Mouse (Mus musculus): ENCODE results near the gene Rhou. TPM values are rescaled to one million over a fixed set of nuclear protein-coding genes. Genes with fewer than 3 reads are reported as not detected.

Rhou gene
- total RNA-seq, 1 experiment from 2014 or later = 40.8 TPM

DNA sequence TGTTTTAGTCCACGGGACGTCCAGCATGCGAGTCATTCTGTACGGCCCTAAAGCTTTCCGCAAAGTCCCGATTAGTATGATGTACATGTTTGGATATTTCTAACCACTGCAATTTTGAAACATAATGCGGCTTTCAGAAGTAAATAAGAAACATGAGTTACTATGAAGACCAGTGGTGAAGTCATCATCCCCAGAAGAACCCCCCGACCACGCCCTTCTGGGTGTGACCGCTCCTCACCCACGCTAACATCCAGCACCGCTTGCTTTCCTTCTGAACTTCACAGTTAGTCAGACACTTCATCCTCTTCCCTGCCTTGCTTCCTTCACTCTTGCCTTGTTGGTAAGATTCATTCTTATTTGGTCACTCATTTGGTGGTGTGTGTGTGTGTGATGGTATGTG lies 4.2 kb upstream of the Rhou start:
- no peak for DNase-seq

DNA sequence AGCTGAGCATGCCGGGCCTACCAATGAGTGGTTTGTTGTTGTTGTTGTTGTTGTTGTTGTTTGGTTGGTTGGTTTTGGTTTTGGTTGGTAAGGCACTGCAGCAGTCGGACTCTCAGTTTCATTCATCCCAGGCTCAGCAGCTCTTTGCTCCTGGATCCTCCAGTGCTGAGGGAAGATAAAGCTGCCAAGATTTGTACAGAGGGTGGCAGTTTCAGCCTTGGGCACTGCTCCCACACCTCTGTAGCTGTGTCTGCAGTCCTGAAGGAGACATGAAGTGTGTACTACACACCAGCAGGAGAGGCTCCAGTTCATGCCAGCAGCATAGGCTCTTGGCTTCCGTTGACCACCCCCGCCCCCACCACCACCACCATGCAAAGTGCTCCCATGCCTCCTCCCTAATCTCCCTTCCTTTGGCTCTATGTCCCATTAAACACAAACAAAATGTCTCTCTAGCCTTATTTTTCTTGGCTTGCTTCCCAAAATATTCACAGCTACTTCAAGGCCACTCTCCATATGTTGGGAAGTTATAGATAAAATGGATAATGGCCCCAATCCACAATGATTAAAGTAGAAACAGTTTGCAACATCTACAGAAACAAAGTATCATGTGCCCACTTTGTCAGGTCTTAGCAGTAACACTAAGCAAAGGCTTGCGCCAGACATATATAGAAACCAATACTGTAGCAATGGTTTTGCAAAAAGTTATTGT lies 2.2 kb upstream of the Rhou start:
- DNase-seq = peak; percentile 53

DNA sequence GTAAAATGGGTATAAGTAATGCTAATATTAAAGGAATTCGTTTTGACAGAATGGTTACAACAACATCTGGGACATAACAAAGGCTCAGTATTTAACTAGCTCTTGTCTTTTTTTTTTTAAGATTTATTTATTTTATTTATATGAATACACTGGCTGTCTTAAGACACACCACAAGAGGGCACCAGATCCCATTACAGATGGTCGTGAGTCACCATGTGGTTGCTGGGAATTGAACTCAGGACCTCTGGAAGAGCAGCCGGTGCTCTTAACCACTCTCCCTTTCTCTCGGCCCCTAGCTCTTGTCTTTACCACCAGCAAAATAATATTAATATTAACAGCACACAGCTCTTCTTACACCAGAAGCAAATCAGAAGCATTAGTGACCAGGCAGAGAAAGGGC lies 1.1 kb upstream of the Rhou start:
- DNase-seq = no peak

DNA sequence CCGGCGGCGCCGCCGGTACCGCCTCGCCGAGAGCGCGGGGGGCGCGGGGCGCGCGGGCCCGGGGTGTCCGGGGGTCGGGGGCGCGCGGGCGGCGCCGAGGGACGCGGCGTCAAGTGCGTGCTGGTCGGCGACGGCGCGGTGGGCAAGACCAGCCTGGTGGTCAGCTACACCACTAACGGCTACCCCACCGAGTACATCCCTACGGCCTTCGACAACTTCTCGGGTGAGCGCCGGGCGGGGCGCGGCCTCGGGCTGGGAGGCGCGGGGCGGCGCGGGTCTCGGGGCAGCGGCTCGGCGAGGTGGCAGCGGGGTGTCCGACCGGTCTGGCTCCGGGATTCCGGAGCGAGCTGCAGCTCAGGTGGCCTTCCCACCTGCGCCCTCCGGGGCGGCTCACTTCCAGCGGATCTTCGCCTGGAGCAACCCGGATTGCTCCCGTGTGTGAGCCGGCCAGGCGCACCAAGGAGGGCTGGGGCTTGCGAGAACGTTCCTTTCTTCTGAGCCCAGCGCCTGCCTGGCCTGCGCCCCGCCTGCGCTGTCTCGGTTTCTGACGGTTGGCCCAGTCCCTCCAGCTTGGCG lies 353 bp downstream of the Rhou start:
- peak; percentile 73 for DNase-seq

DNA sequence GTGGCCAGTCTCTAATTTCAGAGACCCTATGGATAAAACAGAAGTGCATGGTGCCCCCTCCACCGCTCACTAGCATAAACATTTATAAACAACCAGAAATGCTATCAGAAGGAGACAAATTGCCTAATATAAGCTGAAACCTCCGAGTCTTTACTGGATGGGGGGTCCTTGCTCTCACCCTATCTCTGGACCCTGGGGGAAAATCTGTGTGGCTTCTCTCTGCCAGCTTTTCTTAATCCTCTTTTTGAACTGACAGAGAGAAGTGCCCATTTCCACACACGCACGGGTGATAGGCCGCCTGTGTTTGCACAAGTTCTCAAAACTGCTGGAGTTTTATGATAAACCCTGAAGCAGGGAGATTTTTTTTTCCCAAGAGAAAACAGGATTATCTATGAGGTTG lies 1.0 kb downstream of the Rhou start:
- peak; percentile 35 for DNase-seq

DNA sequence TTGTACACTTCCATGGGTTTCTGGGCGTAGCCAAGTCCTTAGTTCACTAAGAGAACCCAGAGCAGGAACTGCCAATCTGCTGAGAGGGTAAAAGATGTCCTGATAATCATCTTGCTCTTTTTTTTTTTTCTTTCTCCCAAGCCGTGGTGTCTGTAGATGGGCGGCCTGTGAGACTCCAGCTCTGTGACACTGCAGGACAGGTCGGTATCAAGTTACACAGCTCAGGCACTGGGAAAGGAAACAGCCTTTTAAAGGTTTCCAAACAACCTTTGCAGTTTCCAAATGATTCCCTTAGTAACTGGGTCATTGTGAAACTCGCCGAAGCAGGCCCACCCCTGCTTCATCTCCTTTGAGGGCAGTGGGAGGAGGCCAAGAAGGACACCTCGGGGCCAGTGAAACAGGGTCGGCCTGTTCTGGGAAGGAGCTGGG lies 1.6 kb downstream of the Rhou start:
- DNase-seq = peak; percentile 60

DNA sequence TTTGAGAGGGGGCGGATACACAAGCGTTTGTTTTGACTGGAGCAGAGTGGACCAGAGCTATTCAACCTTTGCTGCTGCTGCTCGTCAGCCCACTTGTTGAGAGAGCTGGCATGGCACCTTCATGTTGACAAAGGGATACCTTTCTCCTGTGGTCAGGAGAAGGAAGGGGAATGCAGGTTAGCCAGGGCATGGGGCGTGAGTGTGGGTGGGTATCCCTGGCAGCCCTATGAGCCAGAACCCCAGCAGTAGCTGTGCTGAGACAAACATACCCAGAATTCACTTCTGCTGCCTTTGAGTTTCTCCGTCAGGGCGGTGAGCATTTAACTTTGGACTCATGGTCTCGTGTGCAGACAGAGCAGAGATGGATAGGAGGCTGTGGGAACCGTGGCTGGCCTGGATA lies 4.1 kb downstream of the Rhou start:
- DNase-seq = no peak

DNA sequence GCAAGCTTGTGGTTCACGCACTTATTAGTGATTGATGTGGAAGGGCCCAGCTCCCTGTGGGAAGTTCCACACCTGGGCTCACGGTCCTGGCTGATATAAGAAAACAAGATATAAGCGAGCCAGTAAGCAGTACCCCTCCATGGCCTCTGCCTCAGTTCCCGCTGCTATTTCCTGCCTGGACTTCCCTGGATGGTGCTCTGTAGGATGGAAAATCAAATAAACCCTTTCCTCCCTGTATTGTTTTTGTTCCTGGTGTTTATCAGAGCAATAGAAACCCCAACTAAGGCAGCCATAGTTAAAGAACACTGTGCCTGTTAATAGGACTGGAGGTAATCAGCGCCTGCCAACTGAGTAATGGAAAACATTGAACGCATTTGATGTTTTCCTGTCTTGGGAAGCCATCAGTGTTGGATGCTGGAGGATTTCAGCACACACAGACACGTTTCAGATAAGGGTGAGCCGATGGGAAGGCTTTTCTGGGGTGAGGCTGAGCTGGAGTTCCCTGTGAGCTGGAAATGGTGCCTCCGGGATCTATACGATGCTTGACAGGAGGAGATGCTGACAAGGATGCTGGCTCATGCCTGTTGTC lies 5.8 kb downstream of the Rhou start:
- no peak for DNase-seq

DNA sequence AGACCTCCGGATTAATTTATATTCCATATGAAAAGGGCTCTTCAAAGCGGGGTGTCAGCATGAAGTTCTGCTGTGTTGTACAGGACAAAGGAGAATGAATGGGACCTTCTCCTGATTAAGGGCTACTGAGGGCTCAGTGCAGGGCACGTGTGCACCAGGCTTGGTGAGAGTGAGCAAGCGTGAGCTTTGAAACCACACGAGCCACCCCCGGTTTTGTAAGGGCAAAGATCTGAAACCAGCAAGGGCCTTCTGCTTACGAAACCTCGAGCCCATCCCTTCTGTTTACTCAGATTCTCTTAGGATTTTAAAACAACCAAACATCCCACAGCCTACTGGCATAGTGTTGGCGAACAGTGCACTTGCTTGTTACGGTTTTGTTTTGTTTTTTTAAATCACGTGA lies 7.8 kb downstream of the Rhou start:
- no peak for DNase-seq

DNA sequence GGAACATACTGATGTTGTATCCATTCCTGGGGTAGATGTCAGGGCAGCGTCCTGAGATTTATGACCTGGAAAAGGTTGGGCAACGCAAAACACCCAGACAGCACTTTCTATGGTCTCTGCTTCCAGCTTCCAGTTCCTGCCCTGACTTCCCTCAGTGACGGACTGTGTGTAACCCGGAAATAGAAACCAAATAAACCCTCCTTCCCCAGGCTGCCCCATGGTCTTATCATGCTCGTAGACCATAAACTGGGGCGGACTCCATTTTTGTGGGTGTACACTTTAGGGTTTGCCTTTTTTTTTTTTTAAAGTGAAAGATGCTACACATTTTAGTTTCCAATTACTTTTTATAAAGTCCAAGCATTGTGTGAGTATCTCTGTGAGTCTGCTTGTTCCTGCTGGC lies 11.9 kb downstream of the Rhou start:
- no peak for DNase-seq

DNA sequence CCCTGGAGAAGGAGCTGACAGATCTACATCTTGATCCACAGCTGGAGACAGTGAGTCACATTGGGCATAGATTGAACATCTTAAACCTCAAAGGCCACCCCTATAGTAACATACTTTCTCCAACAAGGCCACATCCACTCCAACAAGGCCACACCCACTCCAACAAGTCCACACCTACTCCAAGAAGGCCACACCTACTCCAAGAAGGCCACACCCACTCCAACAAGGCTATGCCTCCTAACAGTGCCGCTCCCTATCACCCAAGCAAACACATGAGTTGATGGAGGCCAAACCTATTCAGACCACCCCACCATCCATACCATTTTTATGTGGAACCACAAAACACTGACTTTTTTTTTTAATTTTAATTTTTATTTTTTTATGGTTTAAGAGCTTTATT lies 13.1 kb downstream of the Rhou start:
- no peak for DNase-seq

DNA sequence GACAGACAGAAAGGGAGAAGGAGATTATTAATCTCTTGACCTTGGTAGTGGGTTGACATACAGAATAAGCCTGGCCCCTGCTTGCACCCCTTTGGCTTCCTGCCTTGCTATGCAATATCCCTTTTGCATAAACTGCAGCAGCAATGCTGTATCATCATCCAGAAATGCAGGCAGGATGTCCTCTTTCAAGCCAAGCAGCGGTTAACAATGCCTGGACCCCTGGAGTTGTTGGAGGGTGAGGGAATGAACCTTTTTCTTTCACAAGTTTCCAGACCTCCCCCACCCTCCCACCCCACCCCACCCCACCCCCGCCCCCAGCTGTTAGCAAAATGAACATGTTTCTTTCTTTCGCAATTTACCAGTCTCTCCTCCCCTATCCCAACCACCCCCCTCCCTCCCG lies 15.0 kb downstream of the Rhou start:
- no peak for DNase-seq

DNA sequence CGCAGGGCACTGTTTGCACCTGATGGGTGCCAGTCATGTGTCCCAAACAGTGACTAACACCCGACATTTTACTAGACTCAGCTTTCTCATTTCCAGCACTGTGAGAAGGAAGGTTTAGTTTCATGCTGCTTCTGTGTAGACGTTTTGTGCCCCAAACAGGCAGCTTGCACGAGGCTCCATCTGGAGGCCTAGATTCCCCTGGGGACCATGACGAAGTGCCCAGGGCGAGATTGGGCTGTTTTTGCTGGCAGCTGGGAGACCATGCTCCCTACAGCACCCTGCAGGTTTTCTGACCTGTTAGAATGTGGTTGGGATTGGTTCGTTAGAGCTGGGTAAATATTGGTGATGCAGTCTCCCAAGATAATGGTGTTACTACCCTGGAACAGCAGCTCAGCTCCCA lies 17.0 kb downstream of the Rhou start:
- DNase-seq = no peak

DNA sequence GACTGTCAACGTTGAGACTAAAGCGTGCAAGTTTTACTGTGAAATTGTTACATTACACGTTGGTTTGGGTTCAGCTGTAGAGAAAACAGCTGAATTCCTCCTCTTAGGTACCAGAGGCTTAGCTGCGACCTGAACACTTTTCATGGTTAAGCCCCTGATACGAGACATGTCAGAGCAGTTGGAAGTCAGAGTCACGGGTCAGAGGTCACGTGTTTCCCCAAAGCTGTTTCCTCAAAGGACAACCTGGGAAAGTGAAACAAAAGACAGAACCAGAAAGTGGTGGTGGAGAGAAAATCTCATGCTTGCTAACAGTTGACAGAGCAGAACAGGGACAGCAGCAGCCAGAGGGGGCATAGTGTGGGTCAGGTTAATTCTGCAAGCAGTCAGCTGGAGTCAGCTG lies 17.7 kb downstream of the Rhou start:
- DNase-seq = no peak

DNA sequence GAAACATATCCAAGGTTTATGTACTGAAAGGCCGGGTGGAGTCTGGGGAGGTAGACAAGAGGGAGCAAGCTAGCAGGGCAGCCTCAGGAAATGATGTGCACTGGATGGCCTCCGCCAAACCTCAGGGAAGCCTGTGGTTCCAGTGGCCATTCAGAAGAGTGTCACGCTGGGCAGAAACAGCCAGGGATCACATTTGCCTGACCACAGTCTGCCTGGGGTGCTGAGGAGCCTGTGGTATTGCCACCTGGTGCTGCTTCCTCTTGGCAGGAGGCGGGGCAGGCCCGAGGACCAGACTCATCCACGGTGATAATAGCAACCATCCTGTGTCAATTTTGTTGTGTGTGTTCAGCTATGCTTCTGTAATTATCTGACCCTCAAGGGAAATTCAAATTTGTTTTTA lies 18.9 kb downstream of the Rhou start:
- DNase-seq = no peak

DNA sequence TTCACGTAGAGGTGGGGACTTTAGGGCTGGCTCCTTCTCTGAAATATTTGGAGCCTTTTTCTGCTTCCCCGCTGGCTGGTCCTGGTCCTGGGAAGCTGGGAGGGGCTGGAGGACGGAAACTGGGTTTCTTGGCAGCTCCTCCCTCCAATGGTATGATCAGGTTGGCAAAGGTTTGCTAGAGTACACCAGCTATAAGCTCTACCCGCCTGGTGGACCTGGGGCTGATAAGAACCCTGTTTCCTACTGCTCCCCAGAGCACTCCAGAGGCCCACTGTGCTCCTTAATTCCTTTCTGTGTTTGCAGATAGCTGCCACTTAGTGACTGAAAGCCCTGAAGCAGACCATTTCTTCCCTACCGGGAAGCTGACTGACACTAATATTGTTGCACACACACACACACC lies 21.9 kb downstream of the Rhou start:
- no peak for DNase-seq

DNA sequence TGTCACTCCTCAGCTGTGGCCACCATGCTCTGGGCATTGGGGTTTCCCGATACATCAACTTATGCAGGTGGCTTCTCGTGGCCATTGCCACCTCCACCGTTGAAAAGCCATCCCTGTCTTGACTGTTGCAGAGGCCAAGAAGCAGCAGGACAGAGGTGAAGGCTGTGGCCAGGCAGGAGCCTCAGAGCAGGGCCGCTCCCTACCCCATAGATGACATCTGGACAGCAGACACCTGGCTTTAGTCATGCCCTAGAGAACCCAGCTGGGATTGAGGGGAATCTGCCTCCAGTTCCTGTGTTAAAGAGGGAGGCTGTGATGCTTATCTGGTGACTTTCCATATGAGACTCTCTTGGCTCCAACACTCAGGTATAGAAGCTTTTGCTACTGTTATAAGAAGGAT lies 24.7 kb downstream of the Rhou start:
- DNase-seq = no peak

DNA sequence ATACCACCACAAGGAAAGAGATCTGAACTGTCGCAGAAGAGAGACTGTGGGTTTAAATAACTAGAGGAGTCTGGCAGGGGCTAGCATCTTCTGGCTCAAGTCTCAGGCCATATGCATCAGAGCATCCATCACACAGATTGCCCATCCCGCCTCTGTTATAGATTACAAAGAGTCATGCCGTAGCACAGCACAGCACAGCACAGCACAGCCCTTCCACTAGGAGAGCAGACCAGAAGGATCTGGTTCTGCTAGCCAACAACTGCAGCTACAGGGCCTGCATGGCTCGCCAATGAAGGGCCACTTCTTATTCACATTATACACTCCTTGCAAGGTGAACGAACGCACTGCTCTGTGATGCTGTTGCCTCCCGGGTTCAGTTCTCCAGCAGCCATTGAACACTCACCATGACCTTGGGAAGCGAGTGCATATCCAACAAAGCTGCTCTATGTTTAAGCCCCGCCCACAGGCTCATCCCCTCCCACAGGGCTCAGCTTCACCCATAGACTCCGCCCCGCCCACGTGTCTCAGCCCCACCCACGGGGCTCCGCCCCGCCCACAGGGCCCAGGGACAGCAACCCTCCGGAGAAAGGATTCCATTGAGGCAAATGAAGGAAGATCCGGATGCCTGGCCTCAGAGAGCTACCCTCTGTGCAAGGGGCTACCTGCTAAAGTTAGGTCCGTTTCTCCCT lies 28.5 kb downstream of the Rhou start:
- DNase-seq = peak; percentile 81

DNA sequence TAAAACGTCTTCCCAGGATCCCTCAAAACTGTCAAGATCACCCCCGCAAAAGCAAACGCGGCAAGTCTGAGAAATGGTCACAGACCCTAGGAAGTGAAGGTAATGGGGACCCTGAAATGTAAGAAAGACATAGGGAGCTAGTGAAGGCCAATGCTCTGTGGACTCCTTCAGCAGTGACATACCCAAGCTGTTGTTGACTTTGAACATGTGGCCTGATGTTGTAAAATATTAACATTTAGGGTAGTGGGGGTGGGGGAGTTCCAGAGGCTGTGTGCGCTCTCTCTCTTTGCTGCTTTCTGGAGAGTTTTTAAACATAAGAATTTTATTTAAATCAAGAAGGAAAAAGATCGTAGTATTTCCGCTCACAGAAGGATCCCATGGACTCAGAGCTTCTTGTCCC lies 29.6 kb downstream of the Rhou start:
- no peak for DNase-seq

DNA sequence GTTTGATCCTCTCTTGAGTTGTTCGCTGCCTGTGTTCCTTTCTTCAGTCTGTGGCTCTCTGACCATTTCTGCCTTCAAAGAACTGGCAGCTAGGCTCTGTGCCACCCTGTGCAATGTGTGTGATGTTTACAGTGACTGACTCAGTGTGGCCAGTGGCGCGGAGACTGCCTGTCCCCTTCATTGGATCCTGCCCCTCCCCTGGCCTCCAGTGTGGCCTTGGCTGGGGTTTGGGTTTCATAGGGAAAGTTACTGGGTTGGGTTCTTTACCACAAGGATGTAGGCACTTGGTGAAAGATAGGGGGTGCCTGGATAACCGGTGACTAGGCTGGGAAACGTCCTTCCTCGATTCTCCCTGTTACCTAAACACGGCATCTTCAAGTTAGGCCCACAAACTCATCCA lies 31.1 kb downstream of the Rhou start:
- DNase-seq = peak; percentile 73

DNA sequence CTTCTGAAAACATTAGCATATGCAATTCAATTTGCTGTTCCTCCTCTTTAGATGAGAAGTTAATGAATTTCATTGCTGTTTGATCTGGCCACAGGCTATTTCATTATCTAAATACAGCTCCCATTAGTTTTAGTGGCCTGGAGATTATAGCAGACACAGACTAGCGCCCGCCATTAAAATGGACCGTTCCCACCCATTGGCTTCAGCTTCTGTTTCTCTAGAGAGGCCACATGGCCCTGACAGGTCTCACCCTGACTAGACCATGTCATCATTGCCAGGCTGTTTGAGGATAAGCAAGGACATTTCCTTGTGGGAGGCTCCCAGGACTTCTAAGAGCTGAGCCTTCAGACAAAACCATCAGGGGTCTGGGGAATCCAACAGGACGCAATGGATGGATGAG lies 31.7 kb downstream of the Rhou start:
- DNase-seq = peak; percentile 24

DNA sequence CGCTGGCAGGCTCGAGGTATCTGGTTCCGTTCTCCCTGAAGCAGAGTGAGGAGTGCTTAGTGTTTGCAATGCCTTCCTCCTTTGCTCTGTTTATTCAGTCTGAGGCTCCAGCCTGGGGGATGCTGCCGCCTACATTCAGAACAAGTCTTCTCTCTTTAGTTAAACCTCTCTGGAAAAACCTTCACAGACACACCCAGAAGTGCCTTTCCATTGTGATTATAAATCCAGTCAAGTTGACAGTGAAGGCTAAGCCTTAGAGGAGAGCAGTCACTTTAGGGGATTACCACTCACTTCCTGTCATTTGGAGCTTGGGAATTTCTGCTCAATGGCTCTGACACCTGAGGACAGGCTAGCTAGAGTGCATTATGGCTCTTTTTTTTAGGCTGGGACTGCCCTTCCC lies 34.1 kb downstream of the Rhou start:
- no peak for DNase-seq

DNA sequence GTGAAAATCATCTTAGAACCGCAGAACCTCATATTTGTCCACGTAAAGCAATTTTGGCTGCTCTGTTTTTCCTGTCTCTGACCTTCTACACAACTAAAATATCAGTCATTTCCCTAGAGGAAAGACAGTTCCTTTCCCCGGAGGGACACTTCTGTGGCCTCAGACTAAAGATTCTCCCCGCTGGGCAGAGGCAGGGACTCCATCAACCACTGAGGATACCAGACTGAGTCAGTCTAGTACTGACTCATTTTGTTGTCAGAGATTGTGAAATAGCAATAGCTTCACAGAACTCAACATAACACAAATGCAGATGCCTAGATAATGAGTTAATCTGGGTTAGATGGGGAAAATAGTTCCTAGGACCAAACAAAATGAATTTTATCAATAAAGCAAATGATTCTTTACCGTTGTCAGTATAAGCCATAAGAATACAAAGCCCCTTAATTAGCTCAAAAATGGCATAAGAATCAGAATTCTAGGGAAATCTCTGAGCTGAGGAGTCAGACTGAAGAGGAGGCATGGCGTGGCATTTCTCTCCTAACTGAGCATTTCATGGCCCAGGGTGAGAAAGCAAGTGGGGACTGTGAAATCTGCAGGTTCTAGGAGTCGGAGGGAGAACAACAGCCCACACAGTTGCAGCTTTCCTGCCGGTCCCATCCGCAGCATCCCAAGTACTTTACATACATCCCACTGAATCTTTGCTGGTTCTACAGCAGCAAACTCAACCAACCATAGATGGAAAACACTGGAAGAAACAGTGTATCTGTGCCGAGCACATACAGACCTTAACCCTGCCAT lies 38.6 kb downstream of the Rhou start:
- DNase-seq = no peak

All from adrenal gland, postnatal 14 days (tissue).